ENCODE assay signal across 8 mouse cellular contexts in the genomic region with DNA sequence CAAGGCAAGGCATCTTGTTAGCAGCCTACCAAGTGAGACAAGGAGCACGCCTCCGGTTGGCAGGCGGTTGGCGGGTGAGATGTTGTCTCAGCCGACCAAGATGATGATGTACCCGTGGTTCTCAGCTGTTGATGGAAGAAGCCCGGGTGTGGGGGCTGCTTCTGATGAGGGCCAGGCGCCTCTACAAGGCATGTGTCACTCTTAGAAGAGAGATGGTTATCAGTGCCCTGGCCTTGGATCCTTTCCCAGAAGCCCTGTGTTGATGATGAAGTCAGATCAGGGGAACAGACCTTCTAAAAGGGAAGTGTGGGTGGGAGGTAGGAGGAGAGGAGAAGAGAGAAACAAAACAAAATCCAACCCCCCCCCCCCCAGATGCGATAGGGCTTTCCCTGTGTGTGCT. TPM values are rescaled to one million over a fixed set of nuclear protein-coding genes. Genes with fewer than 3 reads are reported as not detected.
DNase-seq lines count a peak whose midpoint lies in the region; ATAC-seq and TF ChIP-seq lines count a peak whose summit lies in the region.

No protein-coding gene starts in this region.

- peak; percentile 38 to 42 for DNase-seq in heart, postnatal 10 days
- DNase-seq in left cerebral cortex, adult 9 months (ENCODE audit: low spot score in 2 of 2) = peak; percentile 61 to 80

- WGBS in forebrain, embryonic 16.5 days = 84% methylated on average over 9 of the region's 9 CpGs
- WGBS in forebrain, embryonic 15.5 days = 81% methylated on average over 9 of the region's 9 CpGs
- WGBS in midbrain, embryonic 13.5 days = 92% methylated on average over 9 of the region's 9 CpGs
- WGBS in neural tube, embryonic 15.5 days = 85% methylated on average over 9 of the region's 9 CpGs

- H3K4me1 ChIP-seq in forebrain, embryonic 16.5 days (replicated peaks; ENCODE audit: control insufficient read depth, insufficient read depth, low read length) = no peaks in the 10 kb centered on the region
- H3K4me1 ChIP-seq in forebrain, embryonic 15.5 days = no peaks in the 10 kb centered on the region
- peaks cover 23% of the 10 kb centered on the region for H3K4me1 ChIP-seq in bone marrow macrophage, adult 2 months (ENCODE audit: control insufficient read depth, insufficient read depth, low read length)
- H3K4me1 ChIP-seq in midbrain, embryonic 13.5 days (replicated peaks) = peaks cover 3% of the 10 kb centered on the region; the same call in 1 of the 2 replicates
- H3K4me1 ChIP-seq in neural tube, embryonic 15.5 days = 0 out of 2 replicates have a peak, but pooled peaks cover 11% of the 10 kb centered on the region

- no peak overlapping the region for H3K9ac ChIP-seq in forebrain, embryonic 16.5 days (replicated peaks; ENCODE audit: low read depth, low read length)
- H3K9ac ChIP-seq in forebrain, embryonic 15.5 days (replicated peaks) = no peak overlapping the region
- H3K9ac ChIP-seq in midbrain, embryonic 13.5 days (replicated peaks) = no peak overlapping the region
- no peak overlapping the region for H3K9ac ChIP-seq in neural tube, embryonic 15.5 days (replicated peaks)

- H3K9me3 ChIP-seq in forebrain, embryonic 16.5 days (ENCODE audit: control insufficient read depth, low read length) = no peaks in the 10 kb centered on the region
- H3K9me3 ChIP-seq in forebrain, embryonic 15.5 days = no peaks in the 10 kb centered on the region
- H3K9me3 ChIP-seq in midbrain, embryonic 13.5 days = no peaks in the 10 kb centered on the region
- no peaks in the 10 kb centered on the region for H3K9me3 ChIP-seq in neural tube, embryonic 15.5 days (replicated peaks)

- H3K27ac ChIP-seq in forebrain, embryonic 16.5 days (ENCODE audit: low read length) = no peak overlapping the region
- no peak overlapping the region for H3K27ac ChIP-seq in forebrain, embryonic 15.5 days (replicated peaks)
- H3K27ac ChIP-seq in bone marrow macrophage, adult 2 months (ENCODE audit: insufficient read depth, low read depth, low read length) = 0 out of 2 replicates have a peak overlapping the region, but pooled peaks have one; percentile 45
- no peak overlapping the region for H3K27ac ChIP-seq in midbrain, embryonic 13.5 days
- no peak overlapping the region for H3K27ac ChIP-seq in neural tube, embryonic 15.5 days (replicated peaks)

- no peaks in the 10 kb centered on the region for H3K27me3 ChIP-seq in forebrain, embryonic 16.5 days (replicated peaks; ENCODE audit: control insufficient read depth, insufficient read depth, low read length)
- no peaks in the 10 kb centered on the region for H3K27me3 ChIP-seq in forebrain, embryonic 15.5 days
- H3K27me3 ChIP-seq in midbrain, embryonic 13.5 days = no peaks in the 10 kb centered on the region
- H3K27me3 ChIP-seq in neural tube, embryonic 15.5 days (replicated peaks) = no peaks in the 10 kb centered on the region

- no peak overlapping the region for H3K4me2 ChIP-seq in forebrain, embryonic 16.5 days (ENCODE audit: low read length)
- no peak overlapping the region for H3K4me2 ChIP-seq in forebrain, embryonic 15.5 days (replicated peaks)
- H3K4me2 ChIP-seq in midbrain, embryonic 13.5 days (replicated peaks) = no peak overlapping the region
- no peak overlapping the region for H3K4me2 ChIP-seq in neural tube, embryonic 15.5 days

- H3K36me3 ChIP-seq in forebrain, embryonic 16.5 days (ENCODE audit: control insufficient read depth, insufficient read depth) = 0 out of 2 replicates have a peak, but pooled peaks cover 2% of the 10 kb centered on the region
- H3K36me3 ChIP-seq in forebrain, embryonic 15.5 days = no peaks in the 10 kb centered on the region
- 0 out of 2 replicates have a peak, but pooled peaks cover 7% of the 10 kb centered on the region for H3K36me3 ChIP-seq in midbrain, embryonic 13.5 days
- H3K36me3 ChIP-seq in neural tube, embryonic 15.5 days = no peaks in the 10 kb centered on the region

- no peak for TF ChIP-seq POLR2A in bone marrow macrophage, adult 2 months (IDR thresholded peaks at IDR 0.05; ENCODE audit: borderline replicate concordance, low read depth, low read length)

- H3K4me3 ChIP-seq in forebrain, embryonic 16.5 days (replicated peaks; ENCODE audit: low read length) = no peak overlapping the region
- H3K4me3 ChIP-seq in forebrain, embryonic 15.5 days = no peak overlapping the region
- no peak overlapping the region for H3K4me3 ChIP-seq in bone marrow macrophage, adult 2 months (ENCODE audit: insufficient read depth, low read length)
- H3K4me3 ChIP-seq in midbrain, embryonic 13.5 days (replicated peaks) = no peak overlapping the region
- H3K4me3 ChIP-seq in neural tube, embryonic 15.5 days (replicated peaks) = no peak overlapping the region

- intact Hi-C loops in heart, postnatal 10 days (cut with DNase I) = loop anchor here (5.0 kb wide), 1 partner anchor 93 kb away; no protein-coding TSS in a partner anchor

- no peak for TF ChIP-seq CTCF in bone marrow macrophage, adult 2 months (IDR thresholded peaks at IDR 0.05; ENCODE audit: low read depth, low read length)

- ATAC-seq in forebrain, embryonic 16.5 days = 0 out of 2 replicates have a peak, but pooled peaks have one; percentile 23
- ATAC-seq in forebrain, embryonic 15.5 days (replicated peaks) = no peak
- ATAC-seq in monocyte, adult 5-6 weeks (replicated peaks; ENCODE audit: insufficient number of reproducible peaks, low FRiP score, low TSS enrichment, poor library complexity, severe bottlenecking) = peak; percentile 70
- no peak for ATAC-seq in midbrain, embryonic 13.5 days
- ATAC-seq in neural tube, embryonic 15.5 days (ENCODE audit: low FRiP score) = no peak

RNA-seq across cellular contexts. Expression of a gene that starts 19.1 kb away (rescaled TPM):
- 3.4 TPM in 2 replicates for polyA plus RNA-seq in forebrain, embryonic 16.5 days (2015; fragmentation: Nextera tagmentation; extraction: Ambion mirVana)
- 3.1 TPM in 2 replicates for polyA plus RNA-seq in forebrain, embryonic 15.5 days (2015; fragmentation: Nextera tagmentation; extraction: Ambion mirVana)
- polyA plus RNA-seq in bone marrow macrophage, adult 2 months (2012; ENCODE audit: insufficient read depth, insufficient read length, missing spikeins) = 0.43 and 0.88 TPM in 2 replicates
- total RNA-seq in heart, postnatal 10 days (2021) = 1 to 10 TPM; 3.7 to 5.8 TPM
- 9.0 to 18.3 TPM (median 9.7 TPM) in 3 replicates for total RNA-seq in monocyte, adult 5-6 weeks (2017)
- polyA plus RNA-seq in midbrain, embryonic 13.5 days (2015; fragmentation: Nextera tagmentation; extraction: Ambion mirVana) = 2.9 TPM in 2 replicates
- 4.1 and 4.4 TPM in 2 replicates for polyA plus RNA-seq in neural tube, embryonic 15.5 days (2015; fragmentation: Nextera tagmentation; extraction: Ambion mirVana)

Comparison
In these comparisons a context has a peak if more than half of its experiments do, and no peak if none do; other contexts are left out.
1. ATAC-seq: peak in forebrain, embryonic 16.5 days (single experiment) and monocyte, adult 5-6 weeks (single experiment); none in forebrain, embryonic 15.5 days (single experiment), midbrain, embryonic 13.5 days (single experiment) and neural tube, embryonic 15.5 days (single experiment).